Mouse (Mus musculus): Measurements from ENCODE around the gene Scn2a. TPM values are rescaled to one million over a fixed set of nuclear protein-coding genes. Genes with fewer than 3 reads are reported as not detected.

The Scn2a gene
- polyA plus RNA-seq, 1 experiment from 2014 or later: 6.4 TPM

DNA sequence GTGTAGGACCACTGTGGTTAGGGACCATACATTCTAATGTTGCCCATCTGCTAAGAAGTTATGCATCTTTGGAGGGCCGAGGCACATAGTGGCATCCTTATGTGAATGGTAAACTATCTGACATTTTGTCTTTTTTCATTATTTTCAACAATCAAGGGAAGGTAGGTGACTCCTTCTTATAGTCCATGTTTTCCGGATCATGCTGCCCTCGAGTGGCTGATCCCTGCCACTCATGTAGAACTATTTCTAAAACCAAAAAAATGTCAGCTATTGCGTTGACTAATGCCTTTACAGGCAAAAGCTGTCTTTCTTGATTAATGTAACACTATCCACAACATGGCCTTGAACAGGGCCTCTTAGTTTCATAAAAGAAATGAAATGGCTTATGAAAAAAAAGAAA, 59.0 kb downstream of the Scn2a start:
- ATAC-seq (replicated peaks; ENCODE audit: low FRiP score) (no peak), DNase-seq (ENCODE audit: low spot score) (no peak)
- Histone ChIP-seq H3K4me1 (replicated peaks; ENCODE audit: control insufficient read depth, insufficient read depth, low read length) (no peaks in the 10 kb centered on the region), H3K27ac (ENCODE audit: low read depth, low read length) (no peak overlapping the region), H3K4me3 (ENCODE audit: low read depth, low read length) (no peak overlapping the region), H3K4me2 (ENCODE audit: low read depth, low read length, severe bottlenecking) (no peak overlapping the region), H3K9me3 (ENCODE audit: control insufficient read depth, low read length) (no peaks in the 10 kb centered on the region), H3K27me3 (ENCODE audit: control insufficient read depth, insufficient read depth, low read length) (no peaks in the 10 kb centered on the region), H3K9ac (ENCODE audit: low read length) (no peak overlapping the region), H3K36me3 (ENCODE audit: control insufficient read depth, insufficient read depth, low read length) (no peaks in the 10 kb centered on the region)
- 85% methylated on average over 4 of the region's 4 CpGs for WGBS

DNA sequence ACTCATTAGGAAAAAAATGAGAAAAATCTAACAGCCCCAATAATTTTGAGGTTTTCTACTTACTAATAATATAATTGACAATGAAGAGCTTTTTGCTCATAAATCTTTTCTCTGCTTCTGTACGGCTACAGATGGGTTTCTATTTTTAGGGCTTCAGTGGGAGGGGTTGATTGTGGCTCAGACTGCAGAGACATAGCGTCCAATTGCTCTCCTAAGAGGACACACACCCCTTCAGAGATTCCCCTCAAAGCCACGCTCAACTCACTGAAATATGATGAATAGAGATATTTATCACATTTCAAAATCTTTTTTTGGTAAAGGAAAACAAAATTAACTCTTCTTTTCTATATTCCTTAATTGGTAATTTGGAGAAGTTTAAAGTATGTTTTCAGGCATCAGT, 64.6 kb downstream of the Scn2a start:
- no peaks in the 10 kb centered on the region for H3K4me1 ChIP-seq (replicated peaks; ENCODE audit: control insufficient read depth, insufficient read depth, low read length)
- DNase-seq (ENCODE audit: low spot score): no peak
- H3K4me3 ChIP-seq (ENCODE audit: low read depth, low read length): no peak overlapping the region
- H3K9me3 ChIP-seq (ENCODE audit: control insufficient read depth, low read length): no peaks in the 10 kb centered on the region
- no peak overlapping the region for H3K4me2 ChIP-seq (ENCODE audit: low read depth, low read length, severe bottlenecking)
- H3K27me3 ChIP-seq (ENCODE audit: control insufficient read depth, insufficient read depth, low read length): no peaks in the 10 kb centered on the region
- 82% methylated on average over 3 of the region's 3 CpGs for WGBS
- no peak for ATAC-seq (replicated peaks; ENCODE audit: low FRiP score)
- no peak overlapping the region for H3K27ac ChIP-seq (ENCODE audit: low read depth, low read length)
- H3K9ac ChIP-seq (ENCODE audit: low read length): no peak overlapping the region
- no peaks in the 10 kb centered on the region for H3K36me3 ChIP-seq (ENCODE audit: control insufficient read depth, insufficient read depth, low read length)

DNA sequence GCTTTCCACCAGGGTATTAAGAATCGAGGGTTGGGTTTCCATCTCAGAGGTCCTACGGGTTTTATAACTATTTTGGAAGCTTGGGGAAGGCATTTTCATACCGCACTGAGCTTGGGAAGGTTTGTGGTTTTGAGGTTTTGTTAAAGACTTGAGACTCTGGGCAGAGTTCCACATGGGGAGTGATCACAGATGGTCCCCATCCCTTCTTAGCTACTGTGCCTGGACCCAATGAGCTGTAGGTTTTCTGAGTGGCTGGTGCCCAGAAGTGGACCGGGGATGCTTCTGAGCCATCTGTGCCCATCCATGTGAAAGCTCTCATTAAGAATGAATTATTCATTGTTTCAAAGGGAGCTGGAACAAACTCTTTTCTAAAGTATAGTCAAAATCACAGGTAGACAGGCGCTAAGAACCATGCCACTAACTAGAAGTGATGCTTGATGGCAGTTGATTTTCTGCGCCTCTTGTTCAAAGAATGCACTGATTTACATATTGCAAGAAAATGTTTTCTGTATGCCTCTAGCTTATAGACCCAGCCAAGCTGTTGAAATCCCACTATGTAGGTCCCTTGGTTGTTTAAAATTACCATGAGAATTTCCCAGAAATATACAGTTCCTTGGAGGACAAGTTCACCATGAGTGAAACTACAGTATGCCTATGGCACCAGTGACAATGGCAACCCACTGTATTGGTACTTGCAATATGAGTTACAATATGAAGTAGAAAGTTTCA, 70.0 kb downstream of the Scn2a start:
- H3K9me3 ChIP-seq (ENCODE audit: control insufficient read depth, low read length): no peaks in the 10 kb centered on the region
- no peaks in the 10 kb centered on the region for H3K27me3 ChIP-seq (ENCODE audit: control insufficient read depth, insufficient read depth, low read length)
- no peaks in the 10 kb centered on the region for H3K4me1 ChIP-seq (replicated peaks; ENCODE audit: control insufficient read depth, insufficient read depth, low read length)
- no peak overlapping the region for H3K27ac ChIP-seq (ENCODE audit: low read depth, low read length)
- H3K36me3 ChIP-seq (ENCODE audit: control insufficient read depth, insufficient read depth, low read length): no peaks in the 10 kb centered on the region
- ATAC-seq (replicated peaks; ENCODE audit: low FRiP score): no peak
- no peak overlapping the region for H3K4me2 ChIP-seq (ENCODE audit: low read depth, low read length, severe bottlenecking)
- 88% methylated on average over 6 of the region's 6 CpGs for WGBS
- H3K9ac ChIP-seq (ENCODE audit: low read length): no peak overlapping the region
- no peak overlapping the region for H3K4me3 ChIP-seq (ENCODE audit: low read depth, low read length)
- no peak for DNase-seq (ENCODE audit: low spot score)

DNA sequence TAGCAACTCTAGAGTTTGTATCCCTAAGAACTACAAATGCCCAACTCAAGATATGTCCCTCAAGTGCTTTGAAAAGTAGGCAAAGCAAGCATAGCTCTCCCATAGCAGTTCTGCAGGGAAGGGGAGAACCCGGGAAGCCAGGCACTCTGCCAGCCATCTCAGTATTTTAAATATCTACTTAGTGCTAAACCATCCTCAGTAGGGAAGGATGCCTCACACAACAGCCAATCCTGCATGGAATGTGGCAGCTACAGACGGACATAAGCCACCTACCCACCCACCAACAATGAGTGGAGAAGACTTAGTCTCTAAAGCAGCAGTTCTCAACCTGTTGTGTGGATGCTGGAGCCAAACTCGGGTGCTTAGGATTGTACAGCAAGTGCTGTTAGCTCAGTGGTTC, 73.9 kb downstream of the Scn2a start:
- Histone ChIP-seq H3K27ac (ENCODE audit: low read depth, low read length) (no peak overlapping the region), H3K27me3 (ENCODE audit: control insufficient read depth, insufficient read depth, low read length) (no peaks in the 10 kb centered on the region), H3K4me3 (ENCODE audit: low read depth, low read length) (no peak overlapping the region), H3K9me3 (ENCODE audit: control insufficient read depth, low read length) (no peaks in the 10 kb centered on the region), H3K36me3 (ENCODE audit: control insufficient read depth, insufficient read depth, low read length) (no peaks in the 10 kb centered on the region), H3K4me2 (ENCODE audit: low read depth, low read length, severe bottlenecking) (no peak overlapping the region), H3K4me1 (replicated peaks; ENCODE audit: control insufficient read depth, insufficient read depth, low read length) (no peaks in the 10 kb centered on the region), H3K9ac (ENCODE audit: low read length) (no peak overlapping the region)
- 82% methylated on average over 3 of the region's 3 CpGs for WGBS
- ATAC-seq (replicated peaks; ENCODE audit: low FRiP score) (no peak), DNase-seq (ENCODE audit: low spot score) (no peak)

DNA sequence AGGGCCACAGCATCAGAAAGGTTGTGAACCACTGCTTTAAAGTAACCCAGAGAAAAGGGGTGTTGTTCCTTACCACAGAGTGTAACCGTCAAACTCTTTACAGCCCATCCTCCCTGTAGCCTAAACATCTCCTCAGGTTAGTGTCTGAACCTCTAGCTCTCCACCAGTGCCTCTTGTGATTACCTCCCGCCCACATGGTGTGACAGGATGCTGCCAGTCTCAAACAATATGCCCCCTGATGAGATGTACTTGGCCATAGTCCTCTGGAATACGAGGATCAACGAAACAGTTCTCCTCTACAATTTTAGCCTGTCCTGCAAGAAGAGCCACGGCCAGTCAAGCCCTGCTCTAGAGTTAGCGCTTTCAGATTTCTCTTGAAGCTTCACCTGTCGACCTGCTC, 74.5 kb downstream of the Scn2a start:
- Histone ChIP-seq H3K4me3 (ENCODE audit: low read depth, low read length) (no peak overlapping the region), H3K4me2 (ENCODE audit: low read depth, low read length, severe bottlenecking) (no peak overlapping the region), H3K36me3 (ENCODE audit: control insufficient read depth, insufficient read depth, low read length) (no peaks in the 10 kb centered on the region), H3K4me1 (replicated peaks; ENCODE audit: control insufficient read depth, insufficient read depth, low read length) (no peaks in the 10 kb centered on the region), H3K9ac (ENCODE audit: low read length) (no peak overlapping the region), H3K27ac (ENCODE audit: low read depth, low read length) (no peak overlapping the region), H3K27me3 (ENCODE audit: control insufficient read depth, insufficient read depth, low read length) (no peaks in the 10 kb centered on the region), H3K9me3 (ENCODE audit: control insufficient read depth, low read length) (no peaks in the 10 kb centered on the region)
- no peak for ATAC-seq (replicated peaks; ENCODE audit: low FRiP score)
- 70% methylated on average over 7 of the region's 7 CpGs for WGBS
- DNase-seq (ENCODE audit: low spot score): no peak

DNA sequence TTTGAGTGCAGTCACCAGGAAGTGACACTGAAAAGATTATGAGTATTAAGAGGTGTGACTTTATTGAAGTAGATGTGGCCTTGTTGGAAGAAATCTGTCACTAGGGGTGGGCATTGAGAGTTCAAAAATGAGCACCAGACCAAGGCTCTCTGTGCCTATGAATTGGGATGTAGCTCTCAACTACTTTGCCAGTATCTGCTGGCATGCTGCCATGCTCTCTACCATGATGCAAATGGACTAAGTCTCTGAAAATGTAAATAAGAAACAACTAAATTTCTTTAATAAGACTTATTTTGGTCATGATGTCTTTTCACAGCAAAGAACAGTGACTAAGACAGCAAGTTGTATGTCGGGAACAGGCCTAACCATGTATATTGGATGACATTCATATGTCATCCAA, 79.7 kb downstream of the Scn2a start:
- no peak overlapping the region for H3K4me3 ChIP-seq (ENCODE audit: low read depth, low read length)
- no peak for DNase-seq (ENCODE audit: low spot score)
- H3K9me3 ChIP-seq (ENCODE audit: control insufficient read depth, low read length): no peaks in the 10 kb centered on the region
- H3K27me3 ChIP-seq (ENCODE audit: control insufficient read depth, insufficient read depth, low read length): no peaks in the 10 kb centered on the region
- no peak overlapping the region for H3K4me2 ChIP-seq (ENCODE audit: low read depth, low read length, severe bottlenecking)
- no peak for ATAC-seq (replicated peaks; ENCODE audit: low FRiP score)
- no peak overlapping the region for H3K9ac ChIP-seq (ENCODE audit: low read length)
- no peak overlapping the region for H3K27ac ChIP-seq (ENCODE audit: low read depth, low read length)
- WGBS: 86% methylated on average over 1 of the region's 1 CpGs
- H3K36me3 ChIP-seq (ENCODE audit: control insufficient read depth, insufficient read depth, low read length): no peaks in the 10 kb centered on the region
- no peaks in the 10 kb centered on the region for H3K4me1 ChIP-seq (replicated peaks; ENCODE audit: control insufficient read depth, insufficient read depth, low read length)

DNA sequence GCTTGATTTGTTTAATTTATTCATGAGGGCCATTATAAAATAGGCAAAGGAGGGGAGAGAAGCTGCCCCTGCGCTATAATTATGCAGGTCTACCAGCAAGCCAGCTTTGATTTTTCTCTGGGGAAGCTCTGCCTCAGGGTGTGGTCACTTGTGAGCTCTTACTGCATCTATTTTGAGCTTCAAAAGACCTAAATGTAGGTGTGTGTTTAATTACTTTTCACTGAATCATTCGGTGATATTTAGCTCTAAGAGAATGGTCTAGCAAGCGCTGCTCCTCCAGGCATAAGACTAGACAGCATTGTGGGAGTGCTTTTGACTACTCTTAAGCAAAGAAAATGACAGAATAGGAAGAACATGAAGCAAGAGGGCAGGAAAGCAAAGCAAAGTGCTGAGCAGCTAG, 80.6 kb downstream of the Scn2a start:
- Histone ChIP-seq H3K9me3 (ENCODE audit: control insufficient read depth, low read length) (no peaks in the 10 kb centered on the region), H3K4me3 (ENCODE audit: low read depth, low read length) (no peak overlapping the region), H3K36me3 (ENCODE audit: control insufficient read depth, insufficient read depth, low read length) (no peaks in the 10 kb centered on the region), H3K27ac (ENCODE audit: low read depth, low read length) (no peak overlapping the region), H3K4me2 (ENCODE audit: low read depth, low read length, severe bottlenecking) (no peak overlapping the region), H3K4me1 (replicated peaks; ENCODE audit: control insufficient read depth, insufficient read depth, low read length) (no peaks in the 10 kb centered on the region), H3K27me3 (ENCODE audit: control insufficient read depth, insufficient read depth, low read length) (no peaks in the 10 kb centered on the region), H3K9ac (ENCODE audit: low read length) (no peak overlapping the region)
- DNase-seq (ENCODE audit: low spot score): no peak
- WGBS: 90% methylated on average over 3 of the region's 3 CpGs
- no peak for ATAC-seq (replicated peaks; ENCODE audit: low FRiP score)

DNA sequence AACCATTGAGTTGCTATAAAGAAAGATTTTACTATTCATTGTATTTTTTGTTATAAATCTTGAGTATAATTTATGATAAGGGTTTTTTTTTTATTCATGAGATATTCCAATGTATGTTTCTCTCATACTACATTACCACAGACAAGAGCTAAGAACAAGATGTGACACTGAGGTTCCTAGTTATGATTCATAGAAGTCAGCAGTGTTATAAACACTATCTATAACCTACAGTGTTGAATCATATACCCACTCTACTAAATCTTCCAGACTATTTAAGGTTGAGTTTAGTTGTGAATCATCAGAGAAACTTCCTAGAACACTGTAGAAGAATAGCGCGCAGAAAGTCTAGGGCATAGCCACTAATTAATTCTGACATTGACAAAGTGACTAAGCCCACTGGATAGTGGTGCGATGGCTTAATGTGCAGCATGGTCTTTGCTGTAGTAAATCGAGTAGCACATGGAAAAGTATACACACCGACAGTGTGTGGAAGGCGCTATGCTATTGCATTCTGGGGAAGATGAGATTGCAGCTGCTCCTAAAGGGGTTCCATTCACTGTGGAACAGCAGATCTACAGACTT, 101.7 kb downstream of the Scn2a start:
- Histone ChIP-seq H3K4me1 (replicated peaks; ENCODE audit: control insufficient read depth, insufficient read depth, low read length) (no peaks in the 10 kb centered on the region), H3K36me3 (ENCODE audit: control insufficient read depth, insufficient read depth, low read length) (no peaks in the 10 kb centered on the region), H3K27ac (ENCODE audit: low read depth, low read length) (no peak overlapping the region), H3K4me2 (ENCODE audit: low read depth, low read length, severe bottlenecking) (no peak overlapping the region), H3K9ac (ENCODE audit: low read length) (no peak overlapping the region), H3K9me3 (ENCODE audit: control insufficient read depth, low read length) (no peaks in the 10 kb centered on the region), H3K27me3 (ENCODE audit: control insufficient read depth, insufficient read depth, low read length) (no peaks in the 10 kb centered on the region), H3K4me3 (ENCODE audit: low read depth, low read length) (no peak overlapping the region)
- WGBS: 96% methylated on average over 6 of the region's 6 CpGs
- DNase-seq (ENCODE audit: low spot score): no peak
- no peak for ATAC-seq (replicated peaks; ENCODE audit: low FRiP score)

DNA sequence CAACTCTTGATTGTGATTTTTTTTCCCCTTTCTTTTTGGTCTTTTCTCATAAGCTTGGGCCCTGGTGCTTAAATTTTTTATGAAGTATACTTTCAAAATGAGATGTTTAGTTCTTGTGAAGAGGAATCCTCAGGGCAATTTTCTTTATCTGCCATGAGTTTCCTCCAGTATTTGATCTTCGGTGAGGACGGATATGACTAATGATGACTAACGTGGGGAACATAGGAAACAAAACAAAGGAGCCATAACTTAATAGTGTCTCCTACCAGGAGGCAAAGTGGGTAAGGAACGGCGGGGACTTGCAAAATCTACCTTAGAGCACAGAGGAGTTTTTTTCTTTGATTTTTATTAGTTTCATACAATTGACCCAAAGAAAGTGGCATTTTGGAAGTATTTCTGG, 124.8 kb downstream of the Scn2a start:
- no peak overlapping the region for H3K9ac ChIP-seq (ENCODE audit: low read length)
- no peak overlapping the region for H3K4me2 ChIP-seq (ENCODE audit: low read depth, low read length, severe bottlenecking)
- no peaks in the 10 kb centered on the region for H3K36me3 ChIP-seq (ENCODE audit: control insufficient read depth, insufficient read depth, low read length)
- WGBS: 83% methylated on average over 5 of the region's 5 CpGs
- no peak overlapping the region for H3K4me3 ChIP-seq (ENCODE audit: low read depth, low read length)
- H3K27ac ChIP-seq (ENCODE audit: low read depth, low read length): no peak overlapping the region
- no peak for ATAC-seq (replicated peaks; ENCODE audit: low FRiP score)
- no peak for DNase-seq (ENCODE audit: low spot score)
- no peaks in the 10 kb centered on the region for H3K27me3 ChIP-seq (ENCODE audit: control insufficient read depth, insufficient read depth, low read length)
- no peaks in the 10 kb centered on the region for H3K4me1 ChIP-seq (replicated peaks; ENCODE audit: control insufficient read depth, insufficient read depth, low read length)
- no peaks in the 10 kb centered on the region for H3K9me3 ChIP-seq (ENCODE audit: control insufficient read depth, low read length)
